Comparison of ENCODE assay signal across 8 mouse cellular contexts in genomic region chr2:120027950-120028331, GRCm38 (mm10). TPM values are rescaled to one million over a fixed set of nuclear protein-coding genes. Genes with fewer than 3 reads are reported as not detected.
A peak's percentile ranks its signal among the peaks of the same experiment; 100 is the strongest.
DNase-seq lines count a peak whose midpoint lies in the region; ATAC-seq lines count a peak whose summit lies in the region.

No protein-coding gene starts in this region.

- H3K36me3 ChIP-seq in megakaryocyte, embryonic 14.5 days (replicated peaks; ENCODE audit: low read length), result peaks cover 42% of the 10 kb centered on the region
- peaks cover 4% of the 10 kb centered on the region for H3K36me3 ChIP-seq in embryonic facial prominence, embryonic 11.5 days (replicated peaks; ENCODE audit: control insufficient read depth, insufficient read depth, low read depth, low read length)
- H3K36me3 ChIP-seq in limb, embryonic 13.5 days, result peaks cover 59% of the 10 kb centered on the region
- peaks cover 18% of the 10 kb centered on the region; the same call in 1 of the 2 replicates for H3K36me3 ChIP-seq in stomach, embryonic 15.5 days

- H3K9me3 ChIP-seq in megakaryocyte, embryonic 14.5 days, result no peaks in the 10 kb centered on the region
- H3K9me3 ChIP-seq in embryonic facial prominence, embryonic 11.5 days (replicated peaks; ENCODE audit: control insufficient read depth, low read length), result no peaks in the 10 kb centered on the region
- no peaks in the 10 kb centered on the region for H3K9me3 ChIP-seq in limb, embryonic 13.5 days
- H3K9me3 ChIP-seq in stomach, embryonic 15.5 days, result no peaks in the 10 kb centered on the region

- H3K27me3 ChIP-seq in megakaryocyte, embryonic 14.5 days (replicated peaks), result peaks cover 7% of the 10 kb centered on the region
- H3K27me3 ChIP-seq in embryonic facial prominence, embryonic 11.5 days (ENCODE audit: control insufficient read depth, insufficient read depth, low read length), result no peaks in the 10 kb centered on the region
- H3K27me3 ChIP-seq in limb, embryonic 13.5 days, result no peaks in the 10 kb centered on the region
- H3K27me3 ChIP-seq in stomach, embryonic 15.5 days (replicated peaks), result no peaks in the 10 kb centered on the region

- peak overlapping the region; percentile 93 for H3K4me3 ChIP-seq in megakaryocyte, embryonic 14.5 days (replicated peaks)
- peak overlapping the region; percentile 79 for H3K4me3 ChIP-seq in embryonic facial prominence, embryonic 11.5 days (ENCODE audit: low read depth, low read length)
- H3K4me3 ChIP-seq in limb, embryonic 13.5 days, result peak overlapping the region; percentile 65
- H3K4me3 ChIP-seq in stomach, embryonic 15.5 days (replicated peaks), result peak overlapping the region; percentile 77

- ATAC-seq in megakaryocyte, adult 5-6 weeks (ENCODE audit: poor library complexity, severe bottlenecking), result no peak
- ATAC-seq in embryonic facial prominence, embryonic 11.5 days (replicated peaks; ENCODE audit: insufficient number of reproducible peaks, low FRiP score, low TSS enrichment, low read depth), result 0 out of 2 replicates have a peak, but pooled peaks have one; percentile 27
- ATAC-seq in limb, embryonic 13.5 days (ENCODE audit: low FRiP score, low read depth), result peak; percentile 7; the same call in 1 of the 2 replicates
- no peak for ATAC-seq in stomach, embryonic 15.5 days (ENCODE audit: insufficient read depth, low FRiP score, low read depth)

- H3K4me2 ChIP-seq in embryonic facial prominence, embryonic 11.5 days (ENCODE audit: low read depth, low read length), result peak overlapping the region; percentile 50
- H3K4me2 ChIP-seq in limb, embryonic 13.5 days (replicated peaks), result peak overlapping the region; percentile 80
- H3K4me2 ChIP-seq in stomach, embryonic 15.5 days, result peak overlapping the region; percentile 72

- peak overlapping the region; percentile 89 for H3K9ac ChIP-seq in embryonic facial prominence, embryonic 11.5 days (replicated peaks; ENCODE audit: low read length)
- peak overlapping the region; percentile 84 for H3K9ac ChIP-seq in limb, embryonic 13.5 days
- peak overlapping the region; percentile 83 for H3K9ac ChIP-seq in stomach, embryonic 15.5 days

- peaks cover 27% of the 10 kb centered on the region for H3K4me1 ChIP-seq in megakaryocyte, embryonic 14.5 days
- no peaks in the 10 kb centered on the region for H3K4me1 ChIP-seq in embryonic facial prominence, embryonic 11.5 days (ENCODE audit: control insufficient read depth, insufficient read depth, low read length)
- H3K4me1 ChIP-seq in limb, embryonic 13.5 days, result peaks cover 13% of the 10 kb centered on the region
- peaks cover 9% of the 10 kb centered on the region for H3K4me1 ChIP-seq in stomach, embryonic 15.5 days

- H3K27ac ChIP-seq in embryonic facial prominence, embryonic 11.5 days (replicated peaks; ENCODE audit: low read depth, low read length), result peak overlapping the region; percentile 71
- H3K27ac ChIP-seq in limb, embryonic 13.5 days, result peak overlapping the region; percentile 91
- H3K27ac ChIP-seq in stomach, embryonic 15.5 days, result peak overlapping the region; percentile 91

- WGBS in embryonic facial prominence, embryonic 11.5 days, result 57% methylated on average over 3 of the region's 3 CpGs
- 40% methylated on average over 3 of the region's 3 CpGs for WGBS in limb, embryonic 13.5 days
- 33% methylated on average over 3 of the region's 3 CpGs for WGBS in stomach, embryonic 15.5 days

- peak; percentile 56 for DNase-seq in embryonic facial prominence, embryonic 11.5 days (ENCODE audit: low spot score)
- no peak for DNase-seq in cerebellum, adult 18-20 months
- DNase-seq in kidney, adult 11 months, result no peak
- no peak for DNase-seq in kidney, postnatal 10 days

RNA-seq across cellular contexts. Expression of gene Gm28042, which starts 0.6 kb away (rescaled TPM):
- polyA plus RNA-seq in megakaryocyte, embryonic 14.5 days (2012; ENCODE audit: insufficient read depth, low replicate concordance), result 0.16 TPM in 1 of 2 replicates, not detected in the other
- 0.80 and 1.7 TPM in 2 replicates for total RNA-seq in megakaryocyte, adult 5-6 weeks (2015)
- 0.15 and 0.37 TPM in 2 replicates for total RNA-seq in megakaryocyte, adult 5-6 weeks (2017)
- 2.4 and 2.9 TPM in 2 replicates for polyA plus RNA-seq in embryonic facial prominence, embryonic 11.5 days (2014; fragmentation: Nextera tagmentation; extraction: Ambion mirVana)
- polyA plus RNA-seq in limb, embryonic 13.5 days (2015; fragmentation: Nextera tagmentation; extraction: Ambion mirVana), result 3.4 and 4.3 TPM in 2 replicates
- 2.2 and 3.4 TPM in 2 replicates for polyA plus RNA-seq in stomach, embryonic 15.5 days (2015; fragmentation: Nextera tagmentation; extraction: Ambion mirVana)

RNA-seq across cellular contexts. Expression of gene Jmjd7, which starts 0.7 kb away (rescaled TPM):
- 4.2 and 5.5 TPM in 2 replicates for polyA plus RNA-seq in megakaryocyte, embryonic 14.5 days (2012; ENCODE audit: insufficient read depth, low replicate concordance)
- 4.5 and 8.0 TPM in 2 replicates for total RNA-seq in megakaryocyte, adult 5-6 weeks (2015)
- total RNA-seq in megakaryocyte, adult 5-6 weeks (2017), result 2.3 and 5.4 TPM in 2 replicates
- 15.4 and 18.4 TPM in 2 replicates for polyA plus RNA-seq in embryonic facial prominence, embryonic 11.5 days (2014; fragmentation: Nextera tagmentation; extraction: Ambion mirVana)
- 23.1 and 24.2 TPM in 2 replicates for polyA plus RNA-seq in limb, embryonic 13.5 days (2015; fragmentation: Nextera tagmentation; extraction: Ambion mirVana)
- polyA plus RNA-seq in stomach, embryonic 15.5 days (2015; fragmentation: Nextera tagmentation; extraction: Ambion mirVana), result 15.0 and 17.2 TPM in 2 replicates

RNA-seq across cellular contexts. Expression of gene Pla2g4b, which starts 5.3 kb away (rescaled TPM):
- 0.34 and 2.8 TPM in 2 replicates for polyA plus RNA-seq in megakaryocyte, embryonic 14.5 days (2012; ENCODE audit: insufficient read depth, low replicate concordance)
- 0.43 and 1.3 TPM in 2 replicates for total RNA-seq in megakaryocyte, adult 5-6 weeks (2015)
- total RNA-seq in megakaryocyte, adult 5-6 weeks (2017), result 0.12 and 0.66 TPM in 2 replicates
- polyA plus RNA-seq in embryonic facial prominence, embryonic 11.5 days (2014; fragmentation: Nextera tagmentation; extraction: Ambion mirVana), result 0.42 and 0.88 TPM in 2 replicates
- 2.4 and 3.2 TPM in 2 replicates for polyA plus RNA-seq in limb, embryonic 13.5 days (2015; fragmentation: Nextera tagmentation; extraction: Ambion mirVana)
- polyA plus RNA-seq in stomach, embryonic 15.5 days (2015; fragmentation: Nextera tagmentation; extraction: Ambion mirVana), result 1.2 and 1.5 TPM in 2 replicates

RNA-seq across cellular contexts. Expression of gene Mapkbp1, which starts 55.4 kb away (rescaled TPM):
- polyA plus RNA-seq in megakaryocyte, embryonic 14.5 days (2012; ENCODE audit: insufficient read depth, low replicate concordance), result 0.82 TPM in 1 of 2 replicates, not detected in the other
- total RNA-seq in megakaryocyte, adult 5-6 weeks (2015), result 2.1 and 3.3 TPM in 2 replicates
- total RNA-seq in megakaryocyte, adult 5-6 weeks (2017), result 2.6 and 2.8 TPM in 2 replicates
- 1.6 and 2.5 TPM in 2 replicates for polyA plus RNA-seq in embryonic facial prominence, embryonic 11.5 days (2014; fragmentation: Nextera tagmentation; extraction: Ambion mirVana)
- polyA plus RNA-seq in limb, embryonic 13.5 days (2015; fragmentation: Nextera tagmentation; extraction: Ambion mirVana), result 3.8 and 3.9 TPM in 2 replicates
- polyA plus RNA-seq in stomach, embryonic 15.5 days (2015; fragmentation: Nextera tagmentation; extraction: Ambion mirVana), result 2.8 and 3.3 TPM in 2 replicates

Comparison
In these comparisons a context has a peak if more than half of its experiments do, and no peak if none do; other contexts are left out.
1. ATAC-seq: peak in embryonic facial prominence, embryonic 11.5 days (single experiment) and limb, embryonic 13.5 days (single experiment); none in megakaryocyte, adult 5-6 weeks (single experiment) and stomach, embryonic 15.5 days (single experiment).
2. Peak in every context shown above with its lines, with median percentiles within 50 percentile points of each other: H3K4me3 ChIP-seq, H3K27ac ChIP-seq, H3K4me2 ChIP-seq and H3K9ac ChIP-seq.